Mouse (Mus musculus) small intestine, adult 2 months (tissue): Measurements from ENCODE around the gene Bahcc1.

Source experiments
- CTCF ChIP-seq: fragments of 200-500 bp; IDR thresholded peaks from 2 replicates; pipeline ENCODE4 v1.5.1; 2012; ENCODE audit warnings: low read depth, mild to moderate bottlenecking, control low read depth, inconsistent platforms, low read length, moderate library complexity, mixed read lengths; ENCODE audit not compliant: insufficient replicate concordance, insufficient read length; ENCODE audit errors: extremely low read depth
- POLR2A ChIP-seq: fragments of 200-500 bp; IDR thresholded peaks from 2 replicates; pipeline ENCODE4 v1.6.1; 2012; ENCODE audit warnings: low read depth, mild to moderate bottlenecking, control low read depth, inconsistent platforms, low read length, moderate library complexity

DNA sequence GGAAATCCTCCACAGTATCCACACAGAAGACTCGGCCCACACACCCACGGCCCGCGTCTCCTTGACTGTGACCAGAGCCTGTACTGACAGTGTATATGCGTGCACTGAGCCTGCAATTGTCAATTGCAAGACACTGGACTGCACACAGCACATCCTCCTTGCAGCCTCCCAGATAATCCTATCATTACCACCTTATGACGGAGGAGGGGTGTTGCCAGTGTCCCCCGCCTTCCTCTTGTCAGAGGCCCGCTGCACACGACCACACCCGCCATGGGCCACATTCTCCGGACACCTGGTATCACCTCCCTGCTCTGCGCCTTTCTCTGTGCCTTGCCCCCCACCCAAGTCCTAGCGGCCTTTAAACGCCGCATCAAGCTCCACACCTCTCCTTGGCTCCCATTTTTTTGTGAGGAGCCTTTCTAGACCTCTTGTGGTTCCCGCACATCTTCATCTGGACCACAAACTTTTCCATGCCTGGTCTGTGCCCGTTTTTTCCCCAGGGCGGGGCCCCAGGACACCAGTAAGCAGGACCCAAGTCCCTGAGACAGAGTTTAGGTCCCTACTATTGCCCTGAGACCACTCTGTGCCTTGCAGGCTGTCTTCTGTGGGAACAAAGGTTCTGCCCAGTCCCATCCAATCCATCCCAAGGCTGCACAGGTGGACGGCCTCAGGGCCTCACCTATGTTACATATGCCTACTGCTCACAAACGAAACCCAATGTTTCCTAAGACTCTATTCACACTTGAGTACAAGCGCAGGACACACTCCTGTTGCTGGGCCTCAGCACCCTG, 71.0 kb downstream of the Bahcc1 start:
- TF ChIP-seq CTCF (no peak), POLR2A (no peak)
